ENCODE assay signal across 8 mouse cellular contexts in the genomic region with DNA sequence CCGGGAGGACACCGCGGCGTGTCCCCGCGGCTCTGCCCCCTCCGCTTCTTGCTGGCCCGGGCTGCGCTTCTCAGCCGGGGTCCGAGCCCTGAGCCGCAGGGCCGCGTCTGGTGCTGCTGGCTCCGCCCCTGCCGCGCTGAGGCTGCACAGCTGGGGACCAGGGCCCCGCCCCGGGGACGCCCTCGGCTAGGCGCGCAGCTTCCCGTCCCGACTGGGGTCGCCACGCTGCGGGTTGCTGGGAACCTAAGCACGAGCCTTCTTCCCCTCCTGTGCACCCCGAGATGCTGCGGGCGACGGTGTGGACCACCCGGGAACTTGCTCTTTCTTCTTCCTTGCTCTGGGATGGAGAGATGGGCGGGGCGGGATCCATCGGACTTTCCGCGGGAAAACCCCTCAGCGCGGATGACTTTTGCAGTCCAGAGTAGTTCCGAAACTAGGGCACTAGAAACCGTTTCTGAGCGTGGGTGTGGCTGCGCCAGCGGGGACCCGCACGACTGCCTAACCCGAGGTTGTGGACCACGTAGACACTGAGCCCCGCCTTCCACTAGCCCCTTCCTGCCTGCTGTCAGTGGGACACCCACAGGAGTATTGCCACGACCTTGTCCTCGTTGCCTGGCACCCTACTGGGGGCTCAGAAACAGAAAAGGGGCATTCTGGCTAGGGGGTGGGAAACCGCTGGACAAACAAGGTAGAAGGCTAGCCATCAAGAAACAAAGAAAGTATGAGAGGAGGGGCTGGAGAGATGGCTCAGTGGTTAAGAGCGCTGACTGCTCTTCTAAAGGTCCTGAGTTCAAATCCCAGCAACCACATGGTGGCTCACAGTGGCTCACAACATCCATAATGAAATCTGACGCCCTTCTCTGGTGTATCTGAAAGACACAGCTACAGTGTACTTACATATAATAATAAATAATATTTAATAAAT. TPM values are rescaled to one million over a fixed set of nuclear protein-coding genes. Genes with fewer than 3 reads are reported as not detected.
A peak's percentile ranks its signal among the peaks of the same experiment; 100 is the strongest.
DNase-seq lines count a peak whose midpoint lies in the region; ATAC-seq and TF ChIP-seq lines count a peak whose summit lies in the region.

A gene (minus strand): TSS at position 148 of the 925 bp plus-strand sequence.

- H3K4me3 ChIP-seq in intestine, embryonic 16.5 days (ENCODE audit: low read length), result peak within 1 kb of the TSS; percentile 80
- peak within 1 kb of the TSS; percentile 66 for H3K4me3 ChIP-seq in lung, embryonic 14.5 days (ENCODE audit: low read depth, low read length)
- H3K4me3 ChIP-seq in neural tube, embryonic 15.5 days (replicated peaks), result peak within 1 kb of the TSS; percentile 77

- WGBS in intestine, embryonic 16.5 days, result 4% methylated on average over 56 of the region's 56 CpGs
- WGBS in lung, embryonic 14.5 days, result 3% methylated on average over 54 of the region's 56 CpGs
- WGBS in neural tube, embryonic 15.5 days, result 3% methylated on average over 56 of the region's 56 CpGs

- no peaks in the 10 kb centered on the region for H3K27me3 ChIP-seq in intestine, embryonic 16.5 days (replicated peaks; ENCODE audit: control insufficient read depth, insufficient read depth, low read length)
- no peaks in the 10 kb centered on the region for H3K27me3 ChIP-seq in lung, embryonic 14.5 days (ENCODE audit: insufficient read depth, low read length)
- peaks cover 7% of the 10 kb centered on the region; the same call in 1 of the 2 replicates for H3K27me3 ChIP-seq in neural tube, embryonic 15.5 days (replicated peaks)

- peak; percentile 74 for ATAC-seq in common myeloid progenitor, adult 5-6 weeks (replicated peaks; ENCODE audit: low read depth, poor library complexity, severe bottlenecking)
- ATAC-seq in intestine, embryonic 16.5 days, result peak; percentile 97
- ATAC-seq in lung, embryonic 14.5 days (ENCODE audit: insufficient read depth), result peak; percentile 97
- peak; percentile 77 for ATAC-seq in neural tube, embryonic 15.5 days (ENCODE audit: low FRiP score)

- peak within 1 kb of the TSS; percentile 72 for H3K9ac ChIP-seq in intestine, embryonic 16.5 days (ENCODE audit: low read depth, low read length)
- H3K9ac ChIP-seq in lung, embryonic 14.5 days, result peak within 1 kb of the TSS; percentile 66
- peak within 1 kb of the TSS; percentile 62 for H3K9ac ChIP-seq in neural tube, embryonic 15.5 days (replicated peaks)

- TF ChIP-seq CTCF in lung, embryonic 14.5 days (IDR thresholded peaks at IDR 0.05; ENCODE audit: low read depth), result no peak

- no peak within 1 kb of the TSS for H3K27ac ChIP-seq in intestine, embryonic 16.5 days (ENCODE audit: low read length)
- H3K27ac ChIP-seq in lung, embryonic 14.5 days (ENCODE audit: low read depth), result no peak within 1 kb of the TSS
- no peak within 1 kb of the TSS for H3K27ac ChIP-seq in neural tube, embryonic 15.5 days (replicated peaks)

- H3K9me3 ChIP-seq in intestine, embryonic 16.5 days (ENCODE audit: control insufficient read depth, low read length), result no peaks in the 10 kb centered on the region
- no peaks in the 10 kb centered on the region for H3K9me3 ChIP-seq in lung, embryonic 14.5 days (ENCODE audit: low read depth, low read length)
- H3K9me3 ChIP-seq in neural tube, embryonic 15.5 days (replicated peaks), result no peaks in the 10 kb centered on the region

- DNase-seq in 3T3-L1 (ENCODE audit: low read depth, low spot score) (peak; percentile 64), WW6 (ENCODE audit: low read depth, low spot score) (peak; percentile 57)
- DNase-seq in gastrocnemius, postnatal 4 days (ENCODE audit: low spot score in 2 of 2), result peak; percentile 54 to 73
- peak; percentile 84 for DNase-seq in lung, embryonic 14.5 days
- peak; percentile 88 to 91 for DNase-seq in thymus, postnatal 36 days

- peaks cover 2% of the 10 kb centered on the region; the same call in 1 of the 2 replicates for H3K4me1 ChIP-seq in intestine, embryonic 16.5 days (ENCODE audit: control insufficient read depth, insufficient read depth, low read length)
- H3K4me1 ChIP-seq in lung, embryonic 14.5 days (ENCODE audit: insufficient read depth), result no peaks in the 10 kb centered on the region
- H3K4me1 ChIP-seq in neural tube, embryonic 15.5 days, result peaks cover 5% of the 10 kb centered on the region

- peak within 1 kb of the TSS; percentile 94 for H3K4me2 ChIP-seq in intestine, embryonic 16.5 days (ENCODE audit: low read depth, low read length)
- H3K4me2 ChIP-seq in lung, embryonic 14.5 days, result peak within 1 kb of the TSS; percentile 84
- H3K4me2 ChIP-seq in neural tube, embryonic 15.5 days, result peak within 1 kb of the TSS; percentile 99

- no peaks in the 10 kb centered on the region for H3K36me3 ChIP-seq in intestine, embryonic 16.5 days (ENCODE audit: control insufficient read depth, insufficient read depth, low read length)
- H3K36me3 ChIP-seq in lung, embryonic 14.5 days (ENCODE audit: insufficient read depth), result no peaks in the 10 kb centered on the region
- H3K36me3 ChIP-seq in neural tube, embryonic 15.5 days, result no peaks in the 10 kb centered on the region

RNA-seq across cellular contexts. Expression of the gene that starts here (rescaled TPM):
- 8.2 and 9.4 TPM in 2 replicates for total RNA-seq in common myeloid progenitor, adult 5-6 weeks (2017)
- total RNA-seq in gastrocnemius, postnatal 4 days (2021), result 1 to 10 TPM; 1.7 to 3.8 TPM
- polyA plus RNA-seq in intestine, embryonic 16.5 days (2015; fragmentation: Nextera tagmentation; extraction: Ambion mirVana), result 1.1 and 1.6 TPM in 2 replicates
- polyA plus RNA-seq in lung, embryonic 14.5 days (2014; fragmentation: Nextera tagmentation; extraction: Ambion mirVana), result 1.4 and 2.3 TPM in 2 replicates
- polyA plus RNA-seq in neural tube, embryonic 15.5 days (2015; fragmentation: Nextera tagmentation; extraction: Ambion mirVana), result 3.1 and 8.8 TPM in 2 replicates
